Mouse (Mus musculus): ENCODE results near the gene Syt8.

Syt8 gene

DNA sequence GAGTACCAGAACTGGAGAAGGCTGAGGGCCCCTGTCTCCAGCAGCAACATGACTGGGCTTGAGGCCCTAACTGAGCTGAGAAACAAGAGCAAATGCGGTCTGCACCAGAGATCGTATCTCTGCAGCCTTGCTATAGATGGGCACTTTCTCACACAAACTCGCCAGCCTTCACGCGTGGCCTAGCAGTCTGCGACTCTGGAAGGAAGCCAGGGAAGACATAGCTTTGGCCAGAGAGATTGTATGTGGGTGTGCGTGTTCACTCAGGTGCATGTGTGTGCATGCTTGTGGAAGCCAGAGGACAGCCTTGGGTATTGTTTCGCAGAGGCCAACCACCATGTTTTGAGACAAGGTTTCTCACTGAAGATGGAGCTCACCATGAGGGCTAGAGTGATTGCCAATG, 26.0 kb upstream of the Syt8 start:
- no peak for DNase-seq (ENCODE audit: low spot score in 2 of 2)

DNA sequence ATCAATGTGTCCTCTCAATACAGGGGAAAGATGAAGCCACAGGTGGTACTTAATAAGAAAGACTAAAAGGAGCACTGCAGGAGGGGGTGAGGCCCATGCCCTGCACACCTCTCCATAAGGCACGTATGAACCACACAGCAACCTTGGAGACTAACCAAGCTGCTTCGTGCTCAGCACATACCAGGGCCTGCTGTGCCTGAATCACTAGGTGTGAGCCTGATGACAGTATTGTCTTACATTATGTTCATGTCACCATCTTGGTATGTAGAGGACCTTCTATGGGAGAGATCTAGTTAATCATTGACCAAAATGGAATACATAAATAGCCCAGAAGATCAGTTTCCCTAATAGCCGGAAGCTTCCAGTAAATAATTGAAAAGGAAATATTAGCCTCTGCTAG, 25.0 kb upstream of the Syt8 start:
- DNase-seq (ENCODE audit: low spot score in 2 of 2) = no peak

DNA sequence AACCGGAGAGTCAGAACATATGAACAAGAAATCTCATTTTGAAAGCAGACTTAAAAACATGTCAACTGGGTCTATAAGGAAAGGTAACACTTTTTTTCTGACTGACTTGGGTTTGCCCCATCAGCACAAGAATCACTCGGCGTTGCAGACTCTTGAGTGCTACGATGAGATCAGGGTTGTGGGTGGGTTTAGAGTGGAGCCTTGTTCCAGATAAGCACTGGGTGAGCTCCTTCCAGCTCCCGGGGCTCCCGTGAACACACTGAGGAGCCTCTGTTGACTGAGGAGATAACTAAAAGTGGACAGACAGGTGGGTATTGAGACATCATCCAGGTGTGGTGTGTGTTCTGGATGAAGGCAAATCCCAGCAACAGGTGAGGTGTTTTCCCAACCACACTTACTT, 21.4 kb upstream of the Syt8 start:
- DNase-seq (ENCODE audit: low spot score in 2 of 2) = no peak

DNA sequence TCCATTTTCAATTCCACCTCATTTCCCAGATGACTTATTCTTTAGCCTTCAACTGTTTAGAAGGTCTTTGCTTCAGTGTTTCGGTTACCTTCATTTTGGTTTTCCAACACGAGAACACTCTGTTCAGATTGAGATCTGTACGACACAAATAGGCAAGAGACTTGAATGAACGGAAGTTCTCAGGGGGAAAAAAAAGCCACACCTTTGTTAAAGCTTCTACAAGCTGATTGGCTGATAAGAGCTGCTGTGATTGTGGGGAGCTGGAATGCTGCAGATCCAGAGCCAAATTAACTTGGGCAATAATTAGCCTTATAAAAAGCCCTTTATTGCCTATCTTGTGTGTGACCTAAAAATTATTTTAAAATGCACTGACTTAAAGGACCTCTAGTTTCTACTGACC, 19.3 kb upstream of the Syt8 start:
- peak; percentile 50 to 69 for DNase-seq (ENCODE audit: low spot score in 2 of 2)

DNA sequence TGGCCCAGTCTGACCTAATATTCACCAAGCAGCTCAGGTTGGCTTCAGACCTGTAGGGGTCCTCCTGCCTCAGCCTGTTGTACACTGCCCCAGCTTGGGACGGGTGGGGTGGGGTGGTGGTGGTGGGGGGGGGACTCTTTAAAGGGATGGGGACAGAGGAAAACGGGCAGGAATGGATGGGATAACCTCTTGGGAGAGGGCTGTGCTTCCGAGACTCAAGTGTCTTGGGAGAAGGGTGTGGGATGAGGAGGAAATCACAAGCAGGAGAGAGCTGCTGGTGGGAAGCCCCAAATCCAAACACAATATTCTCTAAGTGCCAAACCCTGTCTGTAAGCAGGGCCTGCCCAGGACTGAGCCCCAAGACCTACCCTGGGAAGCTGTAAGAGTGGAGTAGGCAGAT, 18.4 kb upstream of the Syt8 start:
- DNase-seq (ENCODE audit: low spot score in 2 of 2) = no peak

DNA sequence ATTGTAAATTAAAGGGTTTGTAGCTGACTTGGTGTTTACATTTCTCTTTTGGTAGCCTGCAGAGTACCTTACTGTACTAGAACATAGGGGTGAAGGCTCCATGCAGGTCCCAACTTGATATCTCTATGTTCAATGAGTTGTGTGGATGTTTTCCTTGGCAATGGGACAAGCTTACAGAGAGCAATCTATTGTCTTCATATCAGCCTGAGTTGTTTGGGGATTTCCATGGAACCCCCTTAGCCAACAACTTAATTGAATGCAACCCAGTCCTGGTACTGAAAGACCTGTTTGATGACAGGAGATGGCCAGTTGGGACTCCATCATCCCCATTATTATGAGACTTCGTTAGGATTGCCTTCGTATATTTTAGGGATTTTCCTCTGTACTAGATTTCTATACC, 16.6 kb upstream of the Syt8 start:
- peak; percentile 48 to 71 for DNase-seq (ENCODE audit: low spot score in 2 of 2)

DNA sequence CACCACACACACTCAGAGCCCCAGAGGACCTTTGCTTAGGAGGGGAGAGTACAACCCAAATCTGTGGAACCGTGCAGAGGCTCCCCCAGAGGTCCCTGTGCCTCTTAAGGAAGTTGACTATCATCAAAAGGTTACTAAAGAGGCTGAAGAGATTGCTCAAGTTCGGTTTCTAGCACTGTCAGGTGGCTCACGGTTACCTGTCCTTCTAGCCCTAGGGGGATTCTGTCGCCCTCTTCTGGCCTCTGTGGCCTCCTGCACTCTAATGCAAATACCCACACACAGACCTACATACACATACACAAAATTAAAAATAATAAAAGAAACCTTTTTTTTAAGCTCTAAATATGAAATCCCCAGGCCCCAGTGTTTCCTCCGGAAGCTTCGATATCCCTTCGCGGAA, 16.0 kb upstream of the Syt8 start:
- DNase-seq (ENCODE audit: low spot score in 2 of 2) = no peak

DNA sequence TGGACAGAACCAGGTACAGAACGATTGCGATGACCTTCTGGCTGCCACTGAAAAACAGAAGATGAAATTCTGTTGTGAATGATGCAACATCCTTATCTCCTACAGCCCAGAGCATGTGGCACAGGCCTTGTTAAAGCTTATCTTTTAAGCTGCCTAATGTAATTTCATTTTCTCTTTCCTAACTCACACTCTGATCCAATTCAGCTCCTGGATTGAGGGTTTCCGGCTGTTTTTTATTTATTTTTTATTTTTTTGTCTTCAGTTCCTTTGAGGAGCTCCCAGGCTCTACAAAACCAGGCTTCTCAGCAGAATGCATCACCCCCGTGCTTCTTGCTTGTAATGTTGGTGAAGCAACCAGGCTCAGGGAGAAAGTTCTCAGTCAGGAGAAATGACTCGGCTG, 14.8 kb upstream of the Syt8 start:
- DNase-seq (ENCODE audit: low spot score in 2 of 2) = no peak

DNA sequence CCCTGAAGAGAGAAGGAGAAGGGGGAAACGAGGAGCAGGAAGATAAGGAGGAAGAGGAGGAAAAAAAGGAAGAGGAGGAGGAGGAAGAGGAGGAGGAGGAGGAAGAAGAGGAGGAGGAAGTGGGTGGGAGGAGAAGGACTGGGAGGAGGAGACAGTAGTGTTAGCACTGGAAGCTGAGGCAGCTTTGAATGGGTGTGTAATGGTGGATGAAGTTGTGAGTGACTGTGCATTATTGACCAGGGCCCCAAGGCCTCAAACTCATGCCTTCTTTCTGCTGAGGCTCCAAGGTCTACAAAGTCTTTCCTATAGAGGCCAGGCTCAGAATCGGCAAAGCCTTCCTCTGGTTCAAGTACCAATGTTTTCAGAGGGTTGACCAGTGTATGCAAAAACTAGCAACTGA, 12.8 kb upstream of the Syt8 start:
- DNase-seq (ENCODE audit: low spot score in 2 of 2) = no peak

DNA sequence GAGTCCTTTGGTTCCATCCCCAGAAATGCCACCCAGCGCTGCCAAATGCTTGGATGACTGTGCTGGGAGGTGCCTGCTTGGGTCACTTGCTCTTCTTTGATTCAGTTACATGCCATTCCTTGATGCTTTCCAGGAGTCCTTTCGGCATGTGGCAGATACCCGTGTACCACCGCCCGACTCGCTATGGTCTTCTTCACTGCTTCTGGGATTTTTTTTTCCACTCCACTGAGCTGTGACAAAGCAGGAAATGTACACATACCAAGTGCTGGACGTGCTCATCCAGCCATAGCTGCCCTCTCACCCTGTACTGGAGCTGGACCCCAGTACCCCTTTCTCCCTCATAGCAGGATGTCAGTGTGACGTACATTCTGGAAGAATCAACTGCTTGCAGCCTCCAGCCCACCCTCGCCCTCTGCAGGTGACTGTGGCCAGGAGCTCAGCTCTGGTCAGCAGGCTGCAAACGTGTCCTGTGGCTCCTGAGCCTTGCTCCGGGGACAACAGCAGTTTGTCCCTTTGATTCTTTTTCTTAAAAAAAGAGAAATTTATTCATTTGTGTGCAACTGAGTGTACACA, 8.9 kb upstream of the Syt8 start:
- DNase-seq (ENCODE audit: low spot score in 2 of 2) = no peak

DNA sequence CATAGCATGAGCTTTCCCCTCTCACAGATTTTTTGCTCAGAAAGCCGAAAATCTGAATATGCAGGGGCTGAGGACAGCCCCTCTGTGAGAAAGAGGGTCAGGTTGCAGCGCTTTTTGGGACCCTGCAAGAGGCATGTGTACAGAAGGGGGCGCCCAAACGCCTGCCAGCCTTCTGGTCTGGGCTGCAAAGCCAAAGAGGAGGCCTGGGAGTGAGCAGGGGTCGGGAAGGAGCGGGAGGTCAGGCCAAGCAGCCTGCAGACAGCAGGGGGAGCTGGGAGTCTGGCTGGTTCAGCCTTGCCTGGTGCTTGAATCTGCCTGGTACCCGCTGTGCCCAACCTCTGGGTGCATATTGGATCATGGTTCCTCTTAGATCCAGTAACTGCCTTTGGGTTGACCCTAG, 6.4 kb upstream of the Syt8 start:
- no peak for DNase-seq (ENCODE audit: low spot score in 2 of 2)

DNA sequence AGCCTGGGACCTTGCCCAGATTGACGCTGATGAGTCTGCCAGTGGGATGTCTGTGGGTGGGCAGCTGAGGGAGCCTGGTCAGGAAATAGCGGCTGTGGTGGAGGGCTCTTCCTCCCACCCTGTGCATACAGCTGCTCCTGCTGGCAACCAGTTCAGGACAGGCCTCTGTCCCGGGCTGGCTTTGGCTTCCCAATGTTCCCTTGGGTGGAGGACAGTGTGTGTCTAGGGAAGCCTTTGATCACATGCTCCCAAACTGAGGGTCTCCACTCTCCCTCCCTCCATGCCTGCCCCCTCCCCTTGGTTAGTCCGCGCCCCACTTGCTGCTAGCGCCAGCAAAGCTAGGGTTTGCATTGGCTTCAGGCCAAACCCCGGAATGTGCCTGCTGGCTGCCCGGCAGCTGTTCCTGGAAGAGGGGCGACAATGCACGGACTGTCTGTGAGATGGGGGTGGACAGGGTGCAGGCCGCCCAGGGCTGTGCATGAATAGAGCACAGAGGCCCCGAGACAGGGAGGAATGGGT, 4.4 kb upstream of the Syt8 start:
- no peak for DNase-seq (ENCODE audit: low spot score in 2 of 2)

DNA sequence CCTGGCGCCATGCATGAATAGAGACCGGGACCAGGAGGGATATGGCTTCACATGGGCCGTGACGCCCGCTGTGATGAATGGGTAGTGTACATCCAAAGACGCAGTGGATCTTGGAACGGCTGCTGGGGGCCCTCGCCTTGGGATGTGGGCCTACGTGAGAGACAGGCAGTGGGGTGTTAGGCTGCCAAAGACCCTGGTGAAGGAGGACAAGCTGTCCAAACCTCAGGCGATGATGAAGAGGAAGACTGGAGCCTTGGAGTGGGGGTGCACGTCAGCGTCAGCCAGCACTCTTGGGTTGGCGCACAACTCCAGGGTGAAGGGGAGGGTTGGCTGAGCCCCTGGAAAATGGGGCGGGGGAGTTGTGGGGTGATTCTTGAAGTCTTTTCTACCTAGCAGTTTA, 3.5 kb upstream of the Syt8 start:
- DNase-seq (ENCODE audit: low spot score in 2 of 2) = no peak

DNA sequence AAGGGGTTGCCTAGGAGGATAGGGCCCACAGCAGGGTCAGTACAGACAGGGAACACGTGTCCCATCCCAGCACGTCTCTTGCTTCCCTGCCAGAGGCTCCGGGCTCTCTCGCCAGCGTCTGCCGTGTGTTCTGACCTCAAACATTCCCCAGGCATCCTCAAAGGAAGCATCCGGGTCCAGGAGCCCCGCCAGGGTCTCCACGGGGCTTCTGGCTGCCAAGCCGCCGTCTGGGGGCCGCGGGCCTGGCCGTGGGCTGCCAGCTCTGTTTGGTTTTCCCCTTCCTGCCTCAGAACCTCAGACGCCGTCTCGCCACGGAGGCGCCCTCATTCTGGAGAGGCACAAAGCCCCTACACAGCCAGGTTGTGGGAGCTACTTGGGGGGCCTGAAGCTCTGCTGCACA, 1.0 kb upstream of the Syt8 start:
- no peak for DNase-seq (ENCODE audit: low spot score in 2 of 2)

DNA sequence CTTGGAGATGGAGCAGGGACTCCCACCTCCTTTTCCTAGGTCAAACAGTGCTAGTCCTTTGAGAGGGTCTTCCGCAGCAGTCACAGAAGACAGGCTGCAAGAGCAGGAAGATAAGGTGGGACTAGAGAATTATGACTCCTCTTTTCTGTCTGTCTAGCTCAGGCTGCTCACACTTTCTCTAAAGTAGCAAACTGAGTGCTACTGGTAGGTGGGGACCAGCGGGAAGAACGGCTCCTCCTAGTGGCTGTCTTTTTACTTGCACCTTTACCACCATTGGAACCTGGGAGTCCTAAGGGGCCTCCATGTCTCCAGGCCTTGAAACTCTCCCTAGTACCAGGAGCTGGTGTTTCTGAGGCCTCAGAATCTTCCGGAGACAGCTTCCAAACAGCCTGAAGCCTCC, 874 bp downstream of the Syt8 start:
- DNase-seq (ENCODE audit: low spot score in 2 of 2) = peak; percentile 66 to 75

DNA sequence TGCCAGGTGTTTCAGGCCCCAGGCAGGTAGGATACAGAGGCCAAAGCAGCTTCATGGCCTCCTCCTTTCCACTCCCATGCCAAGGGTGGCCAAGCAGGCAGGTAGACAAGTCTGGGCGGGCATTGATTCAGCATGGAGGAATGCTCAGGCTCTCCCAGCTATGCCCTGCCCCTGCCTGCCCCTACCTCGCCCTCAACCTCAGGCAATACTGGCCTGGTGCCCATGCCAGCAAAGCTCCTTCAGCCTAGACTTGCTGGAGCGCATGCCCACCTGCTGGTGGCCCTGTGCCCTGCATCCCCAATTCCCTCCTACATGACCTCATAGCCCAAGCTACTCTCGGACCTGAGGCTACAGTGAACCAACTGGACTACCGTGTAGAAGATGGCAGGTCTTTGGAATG, 2.7 kb downstream of the Syt8 start:
- no peak for DNase-seq (ENCODE audit: low spot score in 2 of 2)

DNA sequence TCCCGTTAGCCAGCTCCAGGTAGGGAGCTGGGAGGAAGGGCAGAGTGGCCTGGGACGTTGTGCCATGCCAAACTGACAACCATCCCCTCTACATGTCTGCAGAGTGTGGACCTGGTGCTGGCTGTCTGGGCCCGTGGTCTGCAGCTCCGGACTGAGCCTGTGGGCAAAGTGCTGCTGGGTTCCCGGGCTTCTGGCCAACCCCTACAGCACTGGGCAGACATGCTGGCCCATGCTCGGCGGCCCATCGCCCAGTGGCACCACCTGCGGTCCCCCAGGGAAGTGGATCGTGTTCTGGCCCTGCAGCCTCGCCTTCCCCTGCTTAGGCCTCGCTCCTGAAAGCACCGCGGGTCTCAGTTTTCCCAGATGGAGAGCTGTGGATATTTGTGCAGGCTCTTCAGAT, 5.3 kb downstream of the Syt8 start:
- no peak for DNase-seq (ENCODE audit: low spot score in 2 of 2)

DNA sequence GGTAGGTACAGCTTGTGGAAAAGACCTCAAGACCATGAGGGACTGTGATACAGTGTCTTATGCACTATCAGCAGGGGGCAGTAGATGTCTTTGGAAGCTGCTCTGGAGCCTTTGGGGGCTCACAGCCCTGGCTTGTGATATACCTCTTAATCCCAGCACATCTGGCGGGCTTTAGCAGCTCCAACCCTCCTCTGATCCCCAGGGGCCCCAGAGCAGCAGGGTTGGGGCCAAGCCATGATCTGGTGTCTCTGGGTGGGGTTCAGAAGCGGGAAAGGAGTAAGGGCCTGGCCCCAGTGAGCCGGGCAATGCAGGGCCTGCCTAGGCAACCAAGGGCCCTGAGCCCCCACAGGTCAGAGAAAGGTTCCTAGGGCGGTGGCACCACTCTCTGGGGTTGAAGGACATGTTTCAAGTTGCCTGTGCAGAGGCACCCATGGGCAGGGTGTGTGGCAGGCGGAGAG, 6.0 kb downstream of the Syt8 start:
- peak; percentile 59 to 71 for DNase-seq (ENCODE audit: low spot score in 2 of 2)

DNA sequence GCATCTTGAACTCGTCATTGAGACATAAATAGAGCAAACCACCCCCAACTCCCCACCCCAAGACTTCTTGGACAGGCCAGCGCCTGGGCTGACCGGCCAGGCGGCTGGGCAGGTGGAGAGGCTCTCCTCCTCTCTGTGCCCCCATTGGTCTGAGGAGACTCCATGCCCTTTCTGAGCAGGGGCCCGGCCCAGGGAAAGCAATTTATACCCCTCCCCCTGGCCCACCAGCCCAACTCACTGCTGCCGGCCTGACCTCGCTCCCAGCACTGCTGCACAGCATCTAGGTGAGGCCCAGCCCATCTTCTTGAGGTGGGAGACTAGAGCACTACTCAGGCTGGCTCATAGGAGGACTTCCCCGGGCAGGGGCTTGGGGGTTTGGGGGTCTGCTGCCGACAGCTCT, 6.9 kb downstream of the Syt8 start, which contains the start of gene Tnni2:
Gene Tnni2, plus strand, starts transcription at position 224 of the 400 bp plus-strand sequence.
- no peak for DNase-seq (ENCODE audit: low spot score in 2 of 2)

DNA sequence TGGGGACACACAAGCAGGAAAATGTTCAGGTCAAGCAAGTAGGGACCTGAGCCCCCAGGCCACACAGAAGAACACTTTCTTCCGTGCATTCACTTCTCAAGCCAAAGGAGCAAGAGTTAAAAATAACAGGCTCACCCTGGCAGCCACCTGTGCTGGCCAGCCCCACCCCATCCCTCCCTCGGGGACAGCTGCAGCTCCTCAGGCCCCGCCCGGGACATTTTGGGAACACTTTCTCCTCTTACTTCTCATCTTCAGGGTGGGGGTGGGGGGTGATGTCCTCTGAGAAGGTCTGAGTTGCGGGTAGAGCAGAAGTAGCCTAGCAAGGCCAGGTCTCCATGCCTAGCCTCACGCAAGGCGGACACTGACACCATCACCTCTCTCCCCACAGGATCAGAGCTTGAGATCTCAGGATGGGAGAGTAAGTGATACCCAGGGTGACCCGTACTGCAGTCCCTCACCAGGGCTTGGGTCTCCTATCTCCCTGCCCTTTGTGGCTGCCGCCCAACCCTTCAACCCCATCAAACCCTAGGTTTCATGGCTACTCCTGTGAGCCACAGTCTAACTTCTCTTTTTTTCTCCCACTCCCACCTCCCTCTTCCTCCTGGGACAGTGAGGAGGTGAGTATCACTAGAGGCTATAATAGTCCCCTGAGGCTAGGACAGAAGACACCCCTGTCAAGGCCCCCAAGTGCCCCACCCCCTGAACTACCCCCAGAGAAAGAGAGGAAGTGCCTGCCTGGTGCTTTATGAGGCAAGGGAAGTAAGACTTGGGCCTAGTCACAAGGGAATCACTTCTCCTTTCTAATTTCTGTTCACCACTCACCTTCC, 7.6 kb downstream of the Syt8 start:
- no peak for DNase-seq (ENCODE audit: low spot score in 2 of 2)

DNA sequence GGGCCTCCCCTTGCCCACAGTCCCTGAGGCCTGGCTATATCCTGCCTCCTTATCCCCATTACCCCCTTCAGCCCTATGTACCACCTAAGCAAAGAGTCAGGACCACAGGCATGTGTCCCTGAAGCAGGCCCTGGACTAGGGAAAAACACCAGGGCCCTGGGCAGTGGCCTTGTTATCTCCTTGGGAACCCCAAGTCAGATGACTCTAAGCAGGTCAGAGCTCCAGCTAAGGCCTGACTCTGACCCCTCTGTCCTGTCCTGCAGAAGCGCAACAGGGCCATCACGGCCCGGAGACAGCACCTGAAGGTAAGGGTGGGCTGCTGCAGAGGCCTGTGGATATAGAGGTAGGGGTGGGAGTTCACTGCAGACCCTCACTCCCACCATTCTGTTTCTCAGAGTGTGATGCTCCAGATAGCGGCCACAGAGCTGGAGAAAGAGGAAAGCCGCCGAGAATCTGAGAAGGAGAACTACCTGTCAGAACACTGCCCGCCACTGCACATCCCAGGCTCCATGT, 8.3 kb downstream of the Syt8 start:
- DNase-seq (ENCODE audit: low spot score in 2 of 2) = no peak

DNA sequence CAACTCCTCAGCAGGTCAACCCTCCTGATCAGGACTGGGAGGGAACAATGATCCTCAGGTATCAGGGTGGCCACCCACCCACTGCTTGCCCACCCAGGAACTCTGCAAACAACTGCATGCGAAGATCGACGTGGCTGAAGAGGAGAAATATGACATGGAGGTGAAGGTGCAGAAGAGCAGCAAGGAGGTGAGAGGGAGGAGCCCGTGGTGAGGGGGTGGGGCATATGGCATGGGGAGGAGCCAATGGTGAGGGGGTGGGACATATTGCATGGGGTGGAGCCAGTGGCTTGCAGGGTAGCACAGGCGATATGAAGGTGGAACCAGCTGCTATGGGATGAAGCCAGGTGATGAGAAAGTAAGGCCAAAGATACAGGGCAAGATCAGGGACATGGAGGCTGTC, 8.8 kb downstream of the Syt8 start:
- no peak for DNase-seq (ENCODE audit: low spot score in 2 of 2)

DNA sequence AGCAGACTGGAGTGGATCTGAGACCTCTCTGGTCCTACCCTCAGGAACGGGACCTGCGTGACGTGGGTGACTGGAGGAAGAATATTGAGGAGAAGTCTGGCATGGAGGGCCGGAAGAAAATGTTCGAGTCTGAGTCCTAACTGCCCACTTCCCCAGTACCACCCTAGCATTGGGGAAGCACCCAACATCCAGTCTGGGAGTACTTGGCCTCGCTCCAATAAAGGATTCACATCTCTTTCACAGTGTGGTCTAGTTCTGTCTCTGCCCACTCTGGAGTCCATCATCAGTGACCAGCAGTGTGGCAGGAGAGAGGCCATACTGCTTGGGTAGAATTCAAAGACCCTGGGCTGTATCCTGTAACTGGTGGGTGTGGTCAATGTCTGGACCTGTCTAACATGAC, 9.5 kb downstream of the Syt8 start:
- DNase-seq (ENCODE audit: low spot score in 2 of 2) = no peak
